Mouse (Mus musculus) B cell, adult (primary cell): Measurements from ENCODE around the gene Ispd. TPM values are rescaled to one million over a fixed set of nuclear protein-coding genes. Genes with fewer than 3 reads are reported as not detected.

Experiments used
- total RNA-seq: library from RNA; stranded (reverse); gene quantifications from 4 replicates; pipeline ENCODE4 v1.2.4, GENCODE M21; 2023; ENCODE audit not compliant: inconsistent age

Ispd gene
- total RNA-seq: 12.0 to 13.8 TPM (median 12.2 TPM) in 4 replicates

DNA sequence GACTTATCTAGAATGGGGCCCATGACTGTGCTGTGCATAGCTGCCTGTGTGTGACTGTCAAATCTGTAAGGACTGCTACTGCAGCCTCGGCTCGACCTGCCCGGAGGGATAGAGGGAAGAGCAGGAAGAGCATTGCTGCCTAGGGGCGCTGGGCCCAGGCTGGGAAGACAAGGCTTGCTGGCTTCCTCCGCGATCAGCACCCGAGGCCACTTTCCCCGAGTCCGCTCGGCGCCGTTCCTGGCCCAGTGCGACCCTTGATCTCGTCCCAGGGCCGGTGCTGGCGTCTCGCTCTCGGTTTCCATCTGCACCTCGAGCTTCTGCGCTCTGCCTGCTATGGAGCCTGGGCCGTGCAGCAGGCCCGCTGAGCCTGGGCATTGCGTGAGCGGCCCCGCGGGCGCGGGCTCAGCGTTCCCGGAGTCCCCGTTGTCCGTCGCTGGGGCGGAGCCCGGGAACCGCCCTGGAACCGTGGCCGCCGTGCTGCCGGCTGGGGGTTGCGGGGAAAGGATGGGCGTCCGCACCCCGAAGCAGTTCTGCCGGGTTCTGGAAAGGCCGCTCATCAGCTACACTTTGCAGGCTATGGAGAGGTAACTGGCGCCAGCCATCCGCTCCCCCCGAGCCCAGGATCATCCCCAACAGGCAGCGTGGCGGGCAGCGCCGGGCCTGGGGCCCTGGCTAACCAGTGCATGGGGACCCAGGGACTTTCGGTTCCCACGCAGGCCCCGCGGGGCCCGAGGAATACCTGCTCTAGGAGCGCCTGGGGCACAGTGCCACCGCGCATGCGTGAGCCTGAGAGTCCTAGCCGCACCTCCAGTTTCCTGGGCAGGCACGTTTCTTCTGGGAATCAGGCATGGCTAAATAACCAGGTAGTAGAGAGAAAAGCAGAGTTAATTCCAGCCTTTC lies at the start of gene Ispd, which contains the start of gene D630036H23Rik:
Gene Ispd, plus strand, starts transcription at position 10 of the 900 bp plus-strand sequence.
Gene D630036H23Rik, minus strand, starts transcription at position 741 of the 900 bp plus-strand sequence.

Other genes starting within 250 kb of the Ispd start
- gene Ankmy2, start 224.3 kb upstream of the Ispd start, total RNA-seq: 23.5 to 26.4 TPM (median 24.2 TPM) in 4 replicates
- 99.9 to 107 TPM (median 102 TPM) in 4 replicates for gene Bzw2, start 223.4 kb upstream of the Ispd start, total RNA-seq
- not detected in 4 replicates for gene Lrrc72, start 128.1 kb upstream of the Ispd start, total RNA-seq
- not detected in 4 replicates for gene Sostdc1, start 67.3 kb upstream of the Ispd start, total RNA-seq
- 0.61 to 1.1 TPM in 2 of 4 replicates, not detected in the others for gene D630036H23Rik, start 731 bp downstream of the Ispd start, total RNA-seq